Mouse (Mus musculus): ENCODE results near the gene Uvssa. TPM values are rescaled to one million over a fixed set of nuclear protein-coding genes. Genes with fewer than 3 reads are reported as not detected.
A peak's percentile ranks its signal among the peaks of the same experiment; 100 is the strongest.

Uvssa gene
- total and polyA plus RNA-seq, 2 experiments from 2014 or later, result 3.7 to 5.5 TPM

- Histone ChIP-seq H3K36me3 (replicated peaks; ENCODE audit: control insufficient read depth, insufficient read depth, low read length) (0 out of 2 replicates have a peak, but pooled peaks cover 6% of the 10 kb centered on the region), H3K4me3 (ENCODE audit: low read depth, low read length) (no peak overlapping the region), H3K4me1 (ENCODE audit: control insufficient read depth, insufficient read depth) (peaks cover 27% of the 10 kb centered on the region; the same call in 1 of the 2 replicates), H3K27ac (ENCODE audit: low read depth) (no peak overlapping the region), H3K9ac (replicated peaks; ENCODE audit: low read depth, low read length) (no peak overlapping the region), H3K27me3 (ENCODE audit: control insufficient read depth, insufficient read depth, low read length) (no peaks in the 10 kb centered on the region), H3K4me2 (ENCODE audit: low read depth, low read length) (no peak overlapping the region), H3K9me3 (replicated peaks; ENCODE audit: control insufficient read depth, low read length) (no peaks in the 10 kb centered on the region)
- no peak for DNase-seq (ENCODE audit: low spot score)
- TF ChIP-seq CTCF (IDR thresholded peaks at IDR 0.05; ENCODE audit: low read depth), result no peak
- no peak for TF ChIP-seq EP300 (IDR thresholded peaks at IDR 0.05; ENCODE audit: low read depth)
- no peak for ATAC-seq (ENCODE audit: insufficient read depth, low read depth)
- 96% methylated on average over 5 of the region's 5 CpGs for WGBS
Observed at GRCm38 (mm10) chr5:33349205-33349604, 29.1 kb upstream of the Uvssa start.

DNA sequence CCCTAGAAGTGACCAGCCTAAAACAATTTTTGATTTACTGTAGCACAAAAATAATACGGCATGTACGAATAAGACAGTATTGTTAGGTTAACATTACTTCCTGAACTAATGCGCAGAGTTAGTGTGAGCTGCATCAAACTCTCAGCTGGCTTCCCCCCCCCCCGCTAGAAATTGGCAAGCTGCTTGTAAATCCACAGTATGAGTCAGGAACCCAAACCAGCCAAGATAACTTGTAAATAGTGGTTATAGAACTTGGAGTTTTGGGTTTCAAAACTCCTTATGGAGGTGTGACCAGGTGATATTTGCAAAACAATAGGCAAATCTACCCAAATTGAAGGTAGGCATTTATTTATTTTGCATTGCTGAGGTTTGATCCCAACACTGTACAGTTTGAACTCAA lies 28.6 kb upstream of the Uvssa start:
- no peaks in the 10 kb centered on the region for H3K27me3 ChIP-seq (ENCODE audit: control insufficient read depth, insufficient read depth, low read length)
- no peak for TF ChIP-seq CTCF (IDR thresholded peaks at IDR 0.05; ENCODE audit: low read depth)
- no peak overlapping the region for H3K9ac ChIP-seq (replicated peaks; ENCODE audit: low read depth, low read length)
- H3K9me3 ChIP-seq (replicated peaks; ENCODE audit: control insufficient read depth, low read length), result no peaks in the 10 kb centered on the region
- no peak overlapping the region for H3K4me3 ChIP-seq (ENCODE audit: low read depth, low read length)
- no peak for ATAC-seq (ENCODE audit: insufficient read depth, low read depth)
- WGBS, result 65% methylated on average over 4 of the region's 4 CpGs
- 0 out of 2 replicates have a peak, but pooled peaks cover 3% of the 10 kb centered on the region for H3K36me3 ChIP-seq (replicated peaks; ENCODE audit: control insufficient read depth, insufficient read depth, low read length)
- no peak overlapping the region for H3K27ac ChIP-seq (ENCODE audit: low read depth)
- DNase-seq (ENCODE audit: low spot score), result no peak
- H3K4me2 ChIP-seq (ENCODE audit: low read depth, low read length), result no peak overlapping the region
- H3K4me1 ChIP-seq (ENCODE audit: control insufficient read depth, insufficient read depth), result peaks cover 27% of the 10 kb centered on the region; the same call in 1 of the 2 replicates

- no peak for TF ChIP-seq EP300 (IDR thresholded peaks at IDR 0.05; ENCODE audit: low read depth)
- TF ChIP-seq CTCF (IDR thresholded peaks at IDR 0.05; ENCODE audit: low read depth), result no peak
- H3K4me2 ChIP-seq (ENCODE audit: low read depth, low read length), result no peak overlapping the region
- H3K4me1 ChIP-seq (ENCODE audit: control insufficient read depth, insufficient read depth), result peaks cover 30% of the 10 kb centered on the region; the same call in 1 of the 2 replicates
- no peaks in the 10 kb centered on the region for H3K36me3 ChIP-seq (replicated peaks; ENCODE audit: control insufficient read depth, insufficient read depth, low read length)
- H3K4me3 ChIP-seq (ENCODE audit: low read depth, low read length), result no peak overlapping the region
- H3K27ac ChIP-seq (ENCODE audit: low read depth), result 0 out of 2 replicates have a peak overlapping the region, but pooled peaks have one; percentile 2
- H3K27me3 ChIP-seq (ENCODE audit: control insufficient read depth, insufficient read depth, low read length), result no peaks in the 10 kb centered on the region
- no peaks in the 10 kb centered on the region for H3K9me3 ChIP-seq (replicated peaks; ENCODE audit: control insufficient read depth, low read length)
- 52% methylated on average over 3 of the region's 3 CpGs for WGBS
- ATAC-seq (ENCODE audit: insufficient read depth, low read depth), result no peak
- DNase-seq (ENCODE audit: low spot score), result no peak
- H3K9ac ChIP-seq (replicated peaks; ENCODE audit: low read depth, low read length), result no peak overlapping the region
Observed at GRCm38 (mm10) chr5:33351556-33352272, 26.6 kb upstream of the Uvssa start.

- ATAC-seq (ENCODE audit: insufficient read depth, low read depth) (no peak), DNase-seq (ENCODE audit: low spot score) (no peak)
- Histone ChIP-seq H3K9ac (replicated peaks; ENCODE audit: low read depth, low read length) (no peak overlapping the region), H3K27ac (ENCODE audit: low read depth) (0 out of 2 replicates have a peak overlapping the region, but pooled peaks have one; percentile 2), H3K27me3 (ENCODE audit: control insufficient read depth, insufficient read depth, low read length) (no peaks in the 10 kb centered on the region), H3K4me1 (ENCODE audit: control insufficient read depth, insufficient read depth) (peaks cover 31% of the 10 kb centered on the region), H3K4me2 (ENCODE audit: low read depth, low read length) (no peak overlapping the region), H3K4me3 (ENCODE audit: low read depth, low read length) (no peak overlapping the region), H3K36me3 (replicated peaks; ENCODE audit: control insufficient read depth, insufficient read depth, low read length) (no peaks in the 10 kb centered on the region), H3K9me3 (replicated peaks; ENCODE audit: control insufficient read depth, low read length) (no peaks in the 10 kb centered on the region)
- TF ChIP-seq CTCF (IDR thresholded peaks at IDR 0.05; ENCODE audit: low read depth) (no peak), EP300 (IDR thresholded peaks at IDR 0.05; ENCODE audit: low read depth) (no peak)
- 39% methylated on average over 8 of the region's 8 CpGs for WGBS
Observed at GRCm38 (mm10) chr5:33352273-33352645, 26.1 kb upstream of the Uvssa start.

DNA sequence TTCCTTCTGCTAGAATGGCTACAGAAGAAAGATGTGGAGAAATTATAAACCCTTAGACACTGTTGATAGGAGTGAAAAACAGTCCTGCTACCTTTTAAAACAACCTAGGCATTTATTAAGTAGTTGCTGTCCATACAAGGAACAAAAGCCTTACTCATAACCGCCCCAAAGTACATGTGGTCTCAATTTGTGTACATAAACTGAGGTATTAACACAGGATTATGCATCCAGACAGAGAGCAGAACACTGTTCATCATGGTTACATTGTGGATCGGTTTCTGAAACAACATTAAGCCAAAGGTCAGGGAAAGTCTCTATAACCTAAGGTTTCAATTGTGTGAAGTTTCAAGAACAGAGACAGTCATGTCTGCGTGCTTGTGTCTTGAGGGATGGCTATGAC lies 25.3 kb upstream of the Uvssa start:
- no peaks in the 10 kb centered on the region for H3K36me3 ChIP-seq (replicated peaks; ENCODE audit: control insufficient read depth, insufficient read depth, low read length)
- no peak for ATAC-seq (ENCODE audit: insufficient read depth, low read depth)
- no peak for DNase-seq (ENCODE audit: low spot score)
- H3K27ac ChIP-seq (ENCODE audit: low read depth), result no peak overlapping the region
- no peak overlapping the region for H3K4me3 ChIP-seq (ENCODE audit: low read depth, low read length)
- 85% methylated on average over 3 of the region's 3 CpGs for WGBS
- no peaks in the 10 kb centered on the region for H3K27me3 ChIP-seq (ENCODE audit: control insufficient read depth, insufficient read depth, low read length)
- H3K9me3 ChIP-seq (replicated peaks; ENCODE audit: control insufficient read depth, low read length), result no peaks in the 10 kb centered on the region
- H3K4me2 ChIP-seq (ENCODE audit: low read depth, low read length), result no peak overlapping the region
- no peak overlapping the region for H3K9ac ChIP-seq (replicated peaks; ENCODE audit: low read depth, low read length)
- H3K4me1 ChIP-seq (ENCODE audit: control insufficient read depth, insufficient read depth), result peaks cover 39% of the 10 kb centered on the region
- TF ChIP-seq CTCF (IDR thresholded peaks at IDR 0.05; ENCODE audit: low read depth) (no peak), EP300 (IDR thresholded peaks at IDR 0.05; ENCODE audit: low read depth) (no peak)

- 85% methylated on average over 1 of the region's 1 CpGs for WGBS
Observed at GRCm38 (mm10) chr5:33357494-33357893, 20.9 kb upstream of the Uvssa start.

More at GRCm38 (mm10) chr5:33357494-33357893, 20.9 kb upstream of the Uvssa start:
- Histone ChIP-seq H3K9ac (replicated peaks; ENCODE audit: low read depth, low read length) (no peak overlapping the region), H3K27ac (ENCODE audit: low read depth) (no peak overlapping the region), H3K9me3 (replicated peaks; ENCODE audit: control insufficient read depth, low read length) (no peaks in the 10 kb centered on the region), H3K4me3 (ENCODE audit: low read depth, low read length) (no peak overlapping the region), H3K36me3 (replicated peaks; ENCODE audit: control insufficient read depth, insufficient read depth, low read length) (peaks cover 33% of the 10 kb centered on the region), H3K4me2 (ENCODE audit: low read depth, low read length) (no peak overlapping the region), H3K27me3 (ENCODE audit: control insufficient read depth, insufficient read depth, low read length) (no peaks in the 10 kb centered on the region), H3K4me1 (ENCODE audit: control insufficient read depth, insufficient read depth) (peaks cover 16% of the 10 kb centered on the region)
- TF ChIP-seq CTCF (IDR thresholded peaks at IDR 0.05; ENCODE audit: low read depth) (no peak), EP300 (IDR thresholded peaks at IDR 0.05; ENCODE audit: low read depth) (no peak)
- DNase-seq (ENCODE audit: low spot score) (no peak), ATAC-seq (ENCODE audit: insufficient read depth, low read depth) (no peak)

Measured in heart, postnatal 0 days (tissue).